Mouse (Mus musculus): ENCODE results near the gene Trpm3. TPM values are rescaled to one million over a fixed set of nuclear protein-coding genes. Genes with fewer than 3 reads are reported as not detected.

The Trpm3 gene
- polyA plus RNA-seq, 1 experiment from 2014 or later, result 3.9 TPM

GRCm38 (mm10) chr19:22928366-22928765 is 789.5 kb downstream of the Trpm3 start:
- 92% methylated on average over 6 of the region's 6 CpGs for WGBS
- no peaks in the 10 kb centered on the region for H3K9me3 ChIP-seq (ENCODE audit: control insufficient read depth, low read length)
- no peaks in the 10 kb centered on the region for H3K36me3 ChIP-seq (ENCODE audit: control insufficient read depth, insufficient read depth, low read length)
- H3K4me2 ChIP-seq (replicated peaks; ENCODE audit: low read depth, low read length), result no peak overlapping the region
- H3K4me1 ChIP-seq (ENCODE audit: control insufficient read depth, insufficient read depth, low read length), result no peaks in the 10 kb centered on the region
- no peak overlapping the region for H3K9ac ChIP-seq (ENCODE audit: low read depth, low read length)
- no peak overlapping the region for H3K4me3 ChIP-seq (ENCODE audit: low read length)
- H3K27me3 ChIP-seq (ENCODE audit: control insufficient read depth, insufficient read depth, low read length), result no peaks in the 10 kb centered on the region
- ATAC-seq (ENCODE audit: low FRiP score, low TSS enrichment), result no peak
- H3K27ac ChIP-seq (ENCODE audit: low read depth, low read length), result no peak overlapping the region

GRCm38 (mm10) chr19:22929768-22930167 is 790.9 kb downstream of the Trpm3 start:
- Histone ChIP-seq H3K27ac (ENCODE audit: low read depth, low read length) (no peak overlapping the region), H3K4me1 (ENCODE audit: control insufficient read depth, insufficient read depth, low read length) (no peaks in the 10 kb centered on the region), H3K4me2 (replicated peaks; ENCODE audit: low read depth, low read length) (no peak overlapping the region), H3K9ac (ENCODE audit: low read depth, low read length) (no peak overlapping the region), H3K4me3 (ENCODE audit: low read length) (no peak overlapping the region), H3K9me3 (ENCODE audit: control insufficient read depth, low read length) (no peaks in the 10 kb centered on the region), H3K36me3 (ENCODE audit: control insufficient read depth, insufficient read depth, low read length) (no peaks in the 10 kb centered on the region), H3K27me3 (ENCODE audit: control insufficient read depth, insufficient read depth, low read length) (no peaks in the 10 kb centered on the region)
- WGBS, result 84% methylated on average over 6 of the region's 6 CpGs
- no peak for ATAC-seq (ENCODE audit: low FRiP score, low TSS enrichment)

GRCm38 (mm10) chr19:22930368-22930834 is 791.6 kb downstream of the Trpm3 start:
- no peaks in the 10 kb centered on the region for H3K9me3 ChIP-seq (ENCODE audit: control insufficient read depth, low read length)
- H3K9ac ChIP-seq (ENCODE audit: low read depth, low read length), result no peak overlapping the region
- H3K36me3 ChIP-seq (ENCODE audit: control insufficient read depth, insufficient read depth, low read length), result no peaks in the 10 kb centered on the region
- 68% methylated on average over 7 of the region's 7 CpGs for WGBS
- H3K27ac ChIP-seq (ENCODE audit: low read depth, low read length), result no peak overlapping the region
- H3K4me1 ChIP-seq (ENCODE audit: control insufficient read depth, insufficient read depth, low read length), result no peaks in the 10 kb centered on the region
- no peaks in the 10 kb centered on the region for H3K27me3 ChIP-seq (ENCODE audit: control insufficient read depth, insufficient read depth, low read length)
- ATAC-seq (ENCODE audit: low FRiP score, low TSS enrichment), result no peak
- H3K4me3 ChIP-seq (ENCODE audit: low read length), result no peak overlapping the region
- no peak overlapping the region for H3K4me2 ChIP-seq (replicated peaks; ENCODE audit: low read depth, low read length)

- Histone ChIP-seq H3K9ac (ENCODE audit: low read depth, low read length) (no peak overlapping the region), H3K36me3 (ENCODE audit: control insufficient read depth, insufficient read depth, low read length) (no peaks in the 10 kb centered on the region), H3K4me1 (ENCODE audit: control insufficient read depth, insufficient read depth, low read length) (no peaks in the 10 kb centered on the region), H3K4me2 (replicated peaks; ENCODE audit: low read depth, low read length) (no peak overlapping the region), H3K27me3 (ENCODE audit: control insufficient read depth, insufficient read depth, low read length) (no peaks in the 10 kb centered on the region), H3K4me3 (ENCODE audit: low read length) (no peak overlapping the region), H3K9me3 (ENCODE audit: control insufficient read depth, low read length) (no peaks in the 10 kb centered on the region), H3K27ac (ENCODE audit: low read depth, low read length) (no peak overlapping the region)
- no peak for ATAC-seq (ENCODE audit: low FRiP score, low TSS enrichment)
- whole genome bisulfite sequencing, result 79% methylated on average over 6 of the region's 6 CpGs
These were observed 792.2 kb downstream of the Trpm3 start for GRCm38 (mm10) chr19:22931006-22931405.

- Histone ChIP-seq H3K4me1 (ENCODE audit: control insufficient read depth, insufficient read depth, low read length) (peaks cover 5% of the 10 kb centered on the region; the same call in 1 of the 2 replicates), H3K9me3 (ENCODE audit: control insufficient read depth, low read length) (no peaks in the 10 kb centered on the region), H3K4me2 (replicated peaks; ENCODE audit: low read depth, low read length) (no peak overlapping the region), H3K27ac (ENCODE audit: low read depth, low read length) (no peak overlapping the region), H3K9ac (ENCODE audit: low read depth, low read length) (no peak overlapping the region), H3K36me3 (ENCODE audit: control insufficient read depth, insufficient read depth, low read length) (no peaks in the 10 kb centered on the region), H3K27me3 (ENCODE audit: control insufficient read depth, insufficient read depth, low read length) (no peaks in the 10 kb centered on the region), H3K4me3 (ENCODE audit: low read length) (no peak overlapping the region)
- no peak for ATAC-seq (ENCODE audit: low FRiP score, low TSS enrichment)
- 83% methylated on average over 3 of the region's 3 CpGs for WGBS
These were observed 796.2 kb downstream of the Trpm3 start for GRCm38 (mm10) chr19:22935067-22935466.

GRCm38 (mm10) chr19:22938848-22939724 is 800.2 kb downstream of the Trpm3 start:
- H3K4me3 ChIP-seq (ENCODE audit: low read length), result no peak overlapping the region
- no peak overlapping the region; the same call in 1 of the 2 replicates for H3K9ac ChIP-seq (ENCODE audit: low read depth, low read length)
- no peak overlapping the region for H3K27ac ChIP-seq (ENCODE audit: low read depth, low read length)
- H3K4me1 ChIP-seq (ENCODE audit: control insufficient read depth, insufficient read depth, low read length), result peaks cover 5% of the 10 kb centered on the region; the same call in 1 of the 2 replicates
- H3K4me2 ChIP-seq (replicated peaks; ENCODE audit: low read depth, low read length), result no peak overlapping the region
- ATAC-seq (ENCODE audit: low FRiP score, low TSS enrichment), result no peak
- no peaks in the 10 kb centered on the region for H3K9me3 ChIP-seq (ENCODE audit: control insufficient read depth, low read length)
- 52% methylated on average over 14 of the region's 14 CpGs for WGBS
- no peaks in the 10 kb centered on the region for H3K27me3 ChIP-seq (ENCODE audit: control insufficient read depth, insufficient read depth, low read length)
- no peaks in the 10 kb centered on the region for H3K36me3 ChIP-seq (ENCODE audit: control insufficient read depth, insufficient read depth, low read length)

GRCm38 (mm10) chr19:22939836-22940235 is 801.0 kb downstream of the Trpm3 start:
- no peak for ATAC-seq (ENCODE audit: low FRiP score, low TSS enrichment)
- no peaks in the 10 kb centered on the region for H3K9me3 ChIP-seq (ENCODE audit: control insufficient read depth, low read length)
- no peak overlapping the region for H3K9ac ChIP-seq (ENCODE audit: low read depth, low read length)
- H3K27me3 ChIP-seq (ENCODE audit: control insufficient read depth, insufficient read depth, low read length), result no peaks in the 10 kb centered on the region
- no peak overlapping the region for H3K27ac ChIP-seq (ENCODE audit: low read depth, low read length)
- H3K4me1 ChIP-seq (ENCODE audit: control insufficient read depth, insufficient read depth, low read length), result peaks cover 5% of the 10 kb centered on the region; the same call in 1 of the 2 replicates
- H3K4me3 ChIP-seq (ENCODE audit: low read length), result no peak overlapping the region
- 77% methylated on average over 5 of the region's 5 CpGs for WGBS
- no peak overlapping the region for H3K4me2 ChIP-seq (replicated peaks; ENCODE audit: low read depth, low read length)
- no peaks in the 10 kb centered on the region for H3K36me3 ChIP-seq (ENCODE audit: control insufficient read depth, insufficient read depth, low read length)

GRCm38 (mm10) chr19:22940487-22940886 is 801.6 kb downstream of the Trpm3 start:
- no peak for ATAC-seq (ENCODE audit: low FRiP score, low TSS enrichment)
- H3K27ac ChIP-seq (ENCODE audit: low read depth, low read length), result no peak overlapping the region
- no peak overlapping the region for H3K9ac ChIP-seq (ENCODE audit: low read depth, low read length)
- H3K4me3 ChIP-seq (ENCODE audit: low read length), result no peak overlapping the region
- H3K4me1 ChIP-seq (ENCODE audit: control insufficient read depth, insufficient read depth, low read length), result peaks cover 5% of the 10 kb centered on the region; the same call in 1 of the 2 replicates
- H3K27me3 ChIP-seq (ENCODE audit: control insufficient read depth, insufficient read depth, low read length), result no peaks in the 10 kb centered on the region
- H3K4me2 ChIP-seq (replicated peaks; ENCODE audit: low read depth, low read length), result no peak overlapping the region
- 53% methylated on average over 5 of the region's 5 CpGs for WGBS
- no peaks in the 10 kb centered on the region for H3K9me3 ChIP-seq (ENCODE audit: control insufficient read depth, low read length)
- H3K36me3 ChIP-seq (ENCODE audit: control insufficient read depth, insufficient read depth, low read length), result no peaks in the 10 kb centered on the region

- Histone ChIP-seq H3K4me3 (ENCODE audit: low read length) (no peak overlapping the region), H3K4me2 (replicated peaks; ENCODE audit: low read depth, low read length) (no peak overlapping the region), H3K9ac (ENCODE audit: low read depth, low read length) (no peak overlapping the region), H3K27ac (ENCODE audit: low read depth, low read length) (no peak overlapping the region), H3K4me1 (ENCODE audit: control insufficient read depth, insufficient read depth, low read length) (peaks cover 5% of the 10 kb centered on the region; the same call in 1 of the 2 replicates), H3K9me3 (ENCODE audit: control insufficient read depth, low read length) (no peaks in the 10 kb centered on the region), H3K36me3 (ENCODE audit: control insufficient read depth, insufficient read depth, low read length) (no peaks in the 10 kb centered on the region), H3K27me3 (ENCODE audit: control insufficient read depth, insufficient read depth, low read length) (no peaks in the 10 kb centered on the region)
- WGBS, result 87% methylated on average over 9 of the region's 9 CpGs
- no peak for ATAC-seq (ENCODE audit: low FRiP score, low TSS enrichment)
These were observed 802.1 kb downstream of the Trpm3 start for GRCm38 (mm10) chr19:22940956-22941355.

Data from kidney, embryonic 14.5 days (tissue).